In the genomic region with DNA sequence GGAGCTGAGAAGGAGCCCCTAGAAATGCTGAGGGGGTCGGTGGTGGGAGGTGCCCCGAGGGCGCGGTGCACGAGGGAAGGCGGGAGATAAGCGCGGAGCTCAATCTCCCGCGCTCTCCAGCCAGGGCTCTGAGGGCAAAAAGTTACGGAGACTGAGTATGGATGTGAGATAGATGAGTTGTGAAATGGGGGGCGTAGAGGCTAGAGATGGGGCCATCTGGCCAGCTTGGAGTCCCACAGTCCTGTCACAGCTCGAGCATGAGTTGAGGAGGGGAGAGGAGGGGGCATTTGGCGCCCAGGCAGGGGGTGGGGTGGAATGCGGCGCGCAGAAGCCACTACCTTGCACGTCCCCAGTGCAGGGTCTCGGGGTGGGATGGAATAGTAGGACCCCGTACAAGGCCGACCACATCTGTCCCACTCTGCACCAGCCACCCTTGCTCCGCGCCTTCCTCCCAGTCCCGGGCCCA, we compare ENCODE assay signal across 8 mouse cellular contexts. TPM values are rescaled to one million over a fixed set of nuclear protein-coding genes. Genes with fewer than 3 reads are reported as not detected.
DNase-seq lines count a peak whose midpoint lies in the region; ATAC-seq lines count a peak whose summit lies in the region.

No protein-coding gene starts in this region.

- WGBS in kidney, embryonic 15.5 days = under 1% methylated on average over 23 of the region's 24 CpGs
- WGBS in limb, embryonic 10.5 days = under 1% methylated on average over 24 of the region's 24 CpGs
- WGBS in neural tube, embryonic 13.5 days = under 1% methylated on average over 24 of the region's 24 CpGs

- peak overlapping the region; percentile 74 for H3K9ac ChIP-seq in kidney, embryonic 15.5 days
- H3K9ac ChIP-seq in neural tube, embryonic 13.5 days = peak overlapping the region; percentile 55

- H3K27ac ChIP-seq in kidney, embryonic 15.5 days = peak overlapping the region; percentile 89
- peak overlapping the region; percentile 96 for H3K27ac ChIP-seq in limb, embryonic 10.5 days
- no peak overlapping the region for H3K27ac ChIP-seq in neural tube, embryonic 13.5 days (replicated peaks)

- no peaks in the 10 kb centered on the region for H3K27me3 ChIP-seq in kidney, embryonic 15.5 days
- H3K27me3 ChIP-seq in erythroblast, embryonic 14.5 days (ENCODE audit: control insufficient read depth) = no peaks in the 10 kb centered on the region
- H3K27me3 ChIP-seq in limb, embryonic 10.5 days (ENCODE audit: low read depth, poor library complexity, severe bottlenecking) = no peaks in the 10 kb centered on the region
- H3K27me3 ChIP-seq in neural tube, embryonic 13.5 days = no peaks in the 10 kb centered on the region

- DNase-seq in kidney, postnatal 25 days = no peak
- DNase-seq in MEL-GATA-1-ER (ENCODE audit: extremely low read depth, low read depth) = peak; percentile 45
- DNase-seq in limb, embryonic 10.5 days (ENCODE audit: low spot score) = no peak
- DNase-seq in layer of hippocampus, adult 8-10 months (ENCODE audit: low spot score in 2 of 2) = no peak

- H3K4me2 ChIP-seq in kidney, embryonic 15.5 days = peak overlapping the region; percentile 91
- H3K4me2 ChIP-seq in neural tube, embryonic 13.5 days = peak overlapping the region; percentile 99

- H3K36me3 ChIP-seq in kidney, embryonic 15.5 days = peaks cover 31% of the 10 kb centered on the region
- H3K36me3 ChIP-seq in erythroblast, embryonic 14.5 days (ENCODE audit: control insufficient read depth) = peaks cover 52% of the 10 kb centered on the region
- peaks cover 33% of the 10 kb centered on the region for H3K36me3 ChIP-seq in limb, embryonic 10.5 days
- peaks cover 24% of the 10 kb centered on the region for H3K36me3 ChIP-seq in neural tube, embryonic 13.5 days

- peaks cover 38% of the 10 kb centered on the region for H3K4me1 ChIP-seq in kidney, embryonic 15.5 days
- peaks cover 55% of the 10 kb centered on the region for H3K4me1 ChIP-seq in erythroblast, embryonic 14.5 days (ENCODE audit: control insufficient read depth)
- H3K4me1 ChIP-seq in limb, embryonic 10.5 days = peaks cover 12% of the 10 kb centered on the region
- H3K4me1 ChIP-seq in neural tube, embryonic 13.5 days (replicated peaks) = peaks cover 38% of the 10 kb centered on the region

- H3K4me3 ChIP-seq in kidney, embryonic 15.5 days (replicated peaks) = peak overlapping the region; percentile 87
- peak overlapping the region; percentile 99 for H3K4me3 ChIP-seq in erythroblast, embryonic 14.5 days (replicated peaks)
- peak overlapping the region; percentile 84 for H3K4me3 ChIP-seq in limb, embryonic 10.5 days
- peak overlapping the region; percentile 69 for H3K4me3 ChIP-seq in neural tube, embryonic 13.5 days

- ATAC-seq in kidney, embryonic 15.5 days (replicated peaks; ENCODE audit: low FRiP score) = peak; percentile 22
- ATAC-seq in neural tube, embryonic 13.5 days (ENCODE audit: low read depth) = peak; percentile 52
- no peak for ATAC-seq in CD4-positive, CD25-positive, alpha-beta regulatory T cell, adult 4 months

- H3K9me3 ChIP-seq in kidney, embryonic 15.5 days (replicated peaks) = no peaks in the 10 kb centered on the region
- peaks cover 2% of the 10 kb centered on the region; the same call in 1 of the 2 replicates for H3K9me3 ChIP-seq in erythroblast, embryonic 14.5 days (ENCODE audit: control insufficient read depth, low read length)
- no peaks in the 10 kb centered on the region for H3K9me3 ChIP-seq in limb, embryonic 10.5 days (replicated peaks)
- H3K9me3 ChIP-seq in neural tube, embryonic 13.5 days = no peaks in the 10 kb centered on the region

RNA-seq across cellular contexts. Expression of a gene that starts 0.7 kb away (rescaled TPM):
- polyA plus RNA-seq in kidney, embryonic 15.5 days (2015; fragmentation: Nextera tagmentation; extraction: Ambion mirVana) = 75.5 and 79.6 TPM in 2 replicates
- 2.7 and 3.4 TPM in 2 replicates for polyA plus RNA-seq in erythroblast, embryonic 14.5 days (2012)
- polyA plus RNA-seq in limb, embryonic 10.5 days (2016; fragmentation: Nextera tagmentation; extraction: Ambion mirVana) = 106 and 125 TPM in 2 replicates
- polyA plus RNA-seq in neural tube, embryonic 13.5 days (2015; fragmentation: Nextera tagmentation; extraction: Ambion mirVana) = 12.5 and 16.2 TPM in 2 replicates
- polyA plus RNA-seq in CD4-positive, CD25-positive, alpha-beta regulatory T cell, adult 4 months (2017; shearing (Covaris generic)) = 10 to 100 TPM; 12.5 to 18.1 TPM
- total RNA-seq in layer of hippocampus, adult 8-10 months (2022) = 1 to 10 TPM; 1.0 to 2.8 (median 1.8) TPM

RNA-seq across cellular contexts. Expression of a gene that starts 19.0 kb away (rescaled TPM):
- polyA plus RNA-seq in kidney, embryonic 15.5 days (2015; fragmentation: Nextera tagmentation; extraction: Ambion mirVana) = 14.5 and 15.3 TPM in 2 replicates
- polyA plus RNA-seq in erythroblast, embryonic 14.5 days (2012) = 0.15 and 0.25 TPM in 2 replicates
- polyA plus RNA-seq in limb, embryonic 10.5 days (2016; fragmentation: Nextera tagmentation; extraction: Ambion mirVana) = 11.5 and 12.6 TPM in 2 replicates
- polyA plus RNA-seq in neural tube, embryonic 13.5 days (2015; fragmentation: Nextera tagmentation; extraction: Ambion mirVana) = 11.9 and 15.3 TPM in 2 replicates
- 1 to 10 TPM; 7.3 to 8.0 TPM for polyA plus RNA-seq in CD4-positive, CD25-positive, alpha-beta regulatory T cell, adult 4 months (2017; shearing (Covaris generic))
- 10 to 100 TPM in 3 of 4 experiments, 1 to 10 TPM in 1; 9.4 to 14.3 (median 11.1) TPM for total RNA-seq in layer of hippocampus, adult 8-10 months (2022)
